Mouse (Mus musculus) lung, adult 2 months (tissue): ENCODE measurements around the gene Grhl3.

ENCODE experiments used
- CTCF ChIP-seq: fragments of 200-500 bp; IDR thresholded peaks from 2 replicates; pipeline ENCODE4 v1.5.1; 2011; ENCODE audit warnings: mild to moderate bottlenecking, low read length, control low read depth; ENCODE audit not compliant: insufficient read depth
- POLR2A ChIP-seq: fragments of 200-500 bp; IDR thresholded peaks from 2 replicates; pipeline ENCODE4 v1.6.1; 2011; ENCODE audit warnings: low read depth, mild to moderate bottlenecking, control low read depth, low read length, borderline replicate concordance; ENCODE audit errors: extremely low read depth

DNA sequence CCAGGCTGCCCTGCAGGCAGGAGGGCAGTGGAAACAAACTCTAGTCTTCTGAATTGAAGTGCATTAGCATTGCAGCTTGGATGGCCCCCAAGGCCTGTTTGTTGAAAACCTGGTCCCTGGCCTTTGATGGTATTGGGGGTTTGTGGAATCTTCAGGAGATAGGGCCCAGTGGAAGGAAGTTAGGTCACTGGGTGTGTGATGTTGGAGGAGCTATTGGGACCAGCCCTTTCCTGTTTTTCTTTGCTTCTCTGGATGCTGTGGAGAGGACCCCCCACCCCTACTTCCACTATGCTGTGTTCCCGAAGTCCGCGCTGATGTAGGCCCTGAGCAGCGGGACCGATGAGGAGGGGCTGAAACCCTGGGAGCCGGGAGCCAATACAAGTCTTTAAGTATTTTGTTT, 75.3 kb downstream of the Grhl3 start:
- TF ChIP-seq POLR2A (no peak; the same call in 1 of the 2 replicates), CTCF (no peak)
